Mouse (Mus musculus) right cerebral cortex, postnatal 36 days (tissue): ENCODE data around the gene Zfp771.
"Not testable (repeated sequence)": the region's sequence is repeated elsewhere in the genome, so short reads cannot be mapped to it uniquely, and the experiment has no call there.

Experiments used
- DNase-seq, 2 experiments: peaks; one replicate each; pipeline ENCODE4 v3.0.0; 2022; ENCODE audit warnings: low spot score in 2 of 2, mixed read lengths in 1 of 2

The Zfp771 gene

GRCm38 (mm10) chr7:127217901-127218642, 26.0 kb upstream of the Zfp771 start:
- no peak for DNase-seq

GRCm38 (mm10) chr7:127218670-127219069, 25.4 kb upstream of the Zfp771 start:
- no peak for DNase-seq

GRCm38 (mm10) chr7:127220440-127220839, 23.6 kb upstream of the Zfp771 start:
- DNase-seq = no peak

DNA sequence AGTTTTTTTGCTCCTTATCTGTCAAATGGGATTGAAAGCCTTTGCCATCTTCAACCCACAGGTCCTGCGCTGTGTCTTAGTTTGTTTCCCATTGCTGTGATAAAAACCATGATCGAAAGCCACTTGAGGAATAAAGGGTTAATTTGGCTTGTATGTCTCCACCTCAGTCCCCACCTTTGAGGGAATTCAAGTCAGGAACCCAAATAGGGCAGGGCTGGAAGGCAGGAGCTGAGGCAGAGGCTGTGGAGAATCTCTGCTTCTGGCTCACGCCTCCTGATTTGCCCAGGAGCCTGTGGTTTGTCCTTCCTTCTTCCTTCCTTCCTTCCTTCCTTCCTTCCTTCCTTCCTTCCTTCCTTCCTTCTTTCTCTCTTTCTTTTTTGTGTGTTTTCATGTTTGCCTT, 21.0 kb upstream of the Zfp771 start:
- no peak for DNase-seq

DNA sequence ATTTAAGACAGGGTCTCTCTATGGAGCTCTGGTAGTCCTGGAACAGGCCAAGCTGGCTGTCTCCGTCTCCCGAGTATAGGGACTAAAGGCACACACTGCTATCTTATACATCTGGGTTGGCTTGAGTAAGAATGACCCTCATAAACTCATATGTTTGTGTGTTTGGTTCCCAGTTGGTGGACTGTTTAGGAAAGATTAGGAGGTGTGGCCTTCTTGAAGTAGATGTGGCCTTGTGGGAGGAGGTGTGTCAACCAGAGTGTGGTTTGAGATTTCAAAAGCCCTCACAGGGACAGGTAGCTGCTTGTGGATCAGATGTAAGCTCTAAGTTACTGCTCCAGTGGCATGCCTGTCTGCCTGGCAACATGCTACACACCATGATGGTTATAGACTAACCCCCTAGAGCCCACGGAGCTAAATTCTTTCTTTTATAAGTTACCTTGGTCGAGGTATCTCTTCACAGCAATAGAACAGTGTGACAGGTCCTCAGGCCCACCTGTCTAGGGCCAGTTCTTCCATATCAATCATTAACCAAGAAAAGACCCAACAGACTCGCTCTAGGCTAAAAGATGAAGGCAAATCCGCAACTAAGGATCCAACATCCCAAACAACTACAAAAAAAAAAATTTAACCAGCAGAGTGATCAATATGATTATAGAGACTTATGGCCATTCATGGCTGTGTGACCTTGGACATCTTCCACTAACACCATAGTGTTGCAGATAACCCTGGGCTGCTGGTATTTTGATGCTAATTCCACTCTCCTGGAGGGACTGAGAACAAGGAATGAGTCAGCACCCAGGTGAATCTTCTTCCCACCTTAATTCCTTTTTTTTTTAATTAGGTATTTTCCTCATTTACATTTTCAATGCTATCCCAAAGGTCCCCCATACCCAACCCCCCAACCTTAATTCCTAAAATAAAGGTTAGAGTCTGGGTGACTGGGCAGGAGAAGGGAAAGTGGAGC, 20.3 kb upstream of the Zfp771 start:
- no peak for DNase-seq

GRCm38 (mm10) chr7:127224616-127225015, 19.5 kb upstream of the Zfp771 start:
- DNase-seq = no peak

DNA sequence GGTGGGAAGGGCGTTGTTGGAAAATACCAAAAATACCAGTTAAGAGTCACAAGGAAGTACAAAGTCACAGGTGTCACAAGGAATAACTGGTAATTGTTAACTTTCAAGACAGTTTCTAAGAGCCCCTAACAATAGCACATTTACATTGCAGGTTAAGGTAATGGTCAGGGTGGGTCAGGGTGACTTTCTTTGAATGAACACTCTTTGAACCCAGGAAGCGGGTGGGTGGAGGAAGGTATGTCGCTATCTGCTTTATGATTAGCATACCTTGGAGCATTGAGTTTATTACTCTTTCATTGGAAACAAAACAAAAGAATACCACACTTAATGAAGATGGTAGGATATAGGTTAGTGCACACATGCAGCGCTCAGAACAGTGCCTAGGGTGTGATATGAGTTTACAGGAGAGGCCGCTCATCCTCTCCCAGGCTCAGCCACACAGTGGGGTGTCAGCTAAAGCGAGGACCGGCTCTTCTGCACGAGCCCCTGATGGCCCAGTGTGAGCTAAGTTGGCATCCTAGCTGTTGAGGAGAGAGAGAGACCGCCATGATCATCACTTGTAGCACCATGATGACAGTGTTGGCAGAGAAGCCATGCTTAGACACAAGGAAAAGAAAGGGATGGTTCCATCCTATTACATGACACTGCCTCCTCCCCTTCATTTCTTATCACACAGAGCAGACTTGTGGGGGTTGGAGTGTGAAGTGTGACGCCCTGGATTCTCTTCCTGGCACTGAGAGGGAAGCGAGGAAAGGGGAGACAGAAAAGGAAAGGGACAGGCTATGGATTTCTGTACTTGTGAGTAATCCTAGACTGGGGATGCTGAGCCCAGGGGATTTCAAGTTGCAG, 18.7 kb upstream of the Zfp771 start:
- DNase-seq = no peak

DNA sequence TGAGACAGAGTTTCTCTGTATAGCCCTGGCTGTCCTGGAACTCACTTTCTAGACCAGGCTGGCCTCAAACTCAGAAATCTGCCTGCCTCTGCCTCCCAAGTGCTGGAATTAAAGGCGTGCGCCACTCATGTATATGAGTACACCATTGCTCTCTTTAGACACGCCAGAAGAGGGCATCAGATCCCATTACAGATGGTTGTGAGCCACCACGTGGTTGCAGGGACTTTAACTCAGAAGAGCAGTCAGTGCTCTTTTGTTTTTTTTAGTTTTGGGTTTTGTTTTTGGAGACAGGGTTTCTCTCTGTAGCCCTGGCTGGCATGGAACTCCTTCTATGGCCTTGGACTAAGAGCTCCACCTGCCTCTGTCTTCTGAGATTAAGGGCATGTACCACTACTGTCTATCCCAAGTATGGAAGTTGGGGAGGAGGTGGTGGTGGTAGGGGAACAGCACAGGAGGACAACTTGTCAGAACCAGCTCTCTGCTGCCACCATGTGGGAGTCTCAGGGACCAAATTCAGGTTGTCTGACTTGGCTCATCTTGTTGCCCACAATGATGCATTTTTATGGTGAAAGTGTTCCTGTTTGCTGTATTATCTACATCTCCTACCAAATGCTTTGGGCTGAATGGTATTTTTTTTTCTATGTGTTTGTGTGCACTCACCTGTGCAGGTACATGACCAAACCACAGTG, 15.3 kb upstream of the Zfp771 start:
- peak; percentile 56 to 60 for DNase-seq

GRCm38 (mm10) chr7:127231376-127231775, 12.7 kb upstream of the Zfp771 start:
- no peak for DNase-seq

GRCm38 (mm10) chr7:127231826-127232621, 12.1 kb upstream of the Zfp771 start:
- DNase-seq = no peak

GRCm38 (mm10) chr7:127232622-127233367, 11.3 kb upstream of the Zfp771 start, which contains the start of the genes Zfp553 and Sept1:
Gene Zfp553, plus strand, starts transcription at chr7:127233061.
Gene Sept1, minus strand, starts transcription at chr7:127233130.
- DNase-seq = peak; percentile 72 to 81

DNA sequence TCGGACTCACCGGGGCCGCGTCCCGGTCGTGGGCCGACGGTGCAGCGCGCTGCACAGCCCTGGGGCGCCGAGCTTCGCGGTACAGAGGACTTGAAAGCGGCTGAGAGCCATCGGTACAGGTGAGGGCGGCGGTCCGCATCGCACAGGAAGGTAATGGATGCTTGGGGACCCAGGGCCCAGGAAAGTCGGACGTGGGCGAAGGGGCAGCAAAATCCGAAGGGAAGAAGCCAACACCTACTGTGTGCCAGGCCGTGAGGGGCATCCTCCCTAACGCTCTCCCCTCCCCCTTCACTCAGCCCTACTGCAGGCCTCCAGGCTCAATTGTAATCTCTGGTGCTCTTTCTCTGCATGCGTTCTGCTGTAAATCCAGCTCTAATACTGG, 10.7 kb upstream of the Zfp771 start:
- DNase-seq = no peak

DNA sequence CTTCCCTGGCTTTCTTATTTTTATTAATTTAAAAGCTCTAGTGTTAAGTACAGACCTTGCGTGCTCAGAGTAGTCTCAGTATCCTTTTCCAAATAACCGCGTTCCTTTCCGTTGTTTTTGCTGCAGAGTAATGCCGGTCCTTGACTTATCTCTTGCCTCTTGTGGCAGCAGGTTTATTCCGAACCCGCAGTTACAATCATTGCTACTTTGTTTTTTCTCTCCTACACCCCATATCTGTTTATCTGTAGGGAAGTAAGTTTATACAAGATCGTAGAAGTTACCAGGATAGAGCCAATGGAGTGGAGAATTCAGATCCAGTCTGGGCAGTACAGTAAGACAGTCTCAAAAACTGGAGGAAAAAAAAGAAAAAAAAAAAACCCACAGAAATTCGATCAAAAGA, 10.3 kb upstream of the Zfp771 start:
- no peak for DNase-seq

- DNase-seq = no peak
Measured at GRCm38 (mm10) chr7:127234777-127235176, 9.3 kb upstream of the Zfp771 start.

- no peak for DNase-seq
Measured at GRCm38 (mm10) chr7:127243361-127243867, 660 bp upstream of the Zfp771 start.

- no peak for DNase-seq
Measured at GRCm38 (mm10) chr7:127244658-127245510, 810 bp downstream of the Zfp771 start.

DNA sequence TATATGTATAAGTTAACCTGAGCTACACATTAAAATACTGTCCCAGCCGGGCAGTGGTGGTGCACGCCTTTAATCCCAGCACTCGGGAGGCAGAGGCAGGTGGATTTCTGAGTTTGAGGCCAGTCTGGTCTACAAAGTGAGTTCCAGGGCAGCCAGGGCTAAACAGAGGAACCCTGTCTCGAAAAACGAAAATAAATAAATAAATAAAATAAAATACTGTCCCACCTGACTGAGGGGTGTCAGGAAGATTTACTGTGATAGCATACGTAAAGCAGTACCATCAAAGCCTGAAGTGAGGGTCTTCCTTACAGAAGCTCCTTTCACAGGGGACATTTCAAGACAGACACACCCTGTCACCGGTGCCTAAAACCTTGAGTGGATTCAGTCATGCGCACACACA, 6.4 kb downstream of the Zfp771 start:
- DNase-seq = not testable (repeated sequence)

GRCm38 (mm10) chr7:127252414-127252813, 8.3 kb downstream of the Zfp771 start:
- no peak for DNase-seq
